Mouse (Mus musculus) thymus, adult 18-20 months (tissue): ENCODE data around the gene Mvb12b.

Experiments
- DNase-seq, 2 experiments: peaks; one replicate each; pipeline ENCODE4 v3.0.0; 2022; ENCODE audit warnings: mixed read lengths in 2 of 2

Mvb12b gene

GRCm38 (mm10) chr2:33774884-33775283, 112.9 kb downstream of the Mvb12b start:
- no peak for DNase-seq

DNA sequence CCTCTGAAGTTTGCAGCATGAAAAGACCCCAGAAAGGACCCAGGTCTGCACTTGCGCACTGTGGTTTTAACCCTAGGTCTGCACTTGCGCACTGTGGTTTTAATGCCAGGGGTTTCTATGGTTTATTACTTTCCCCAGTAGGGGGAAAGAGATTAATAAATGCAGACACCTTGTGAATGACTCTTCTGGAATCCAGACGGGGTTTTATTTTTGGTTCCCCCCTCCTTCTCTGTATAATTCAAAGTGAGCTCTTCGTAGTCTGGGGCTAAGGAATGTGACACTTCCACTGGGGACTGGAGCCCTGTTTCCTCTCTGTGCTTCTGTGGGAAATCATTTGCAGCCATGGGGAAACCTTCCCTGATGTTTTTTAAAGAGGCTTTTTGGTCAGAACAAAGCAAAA, 113.6 kb downstream of the Mvb12b start:
- DNase-seq = no peak

DNA sequence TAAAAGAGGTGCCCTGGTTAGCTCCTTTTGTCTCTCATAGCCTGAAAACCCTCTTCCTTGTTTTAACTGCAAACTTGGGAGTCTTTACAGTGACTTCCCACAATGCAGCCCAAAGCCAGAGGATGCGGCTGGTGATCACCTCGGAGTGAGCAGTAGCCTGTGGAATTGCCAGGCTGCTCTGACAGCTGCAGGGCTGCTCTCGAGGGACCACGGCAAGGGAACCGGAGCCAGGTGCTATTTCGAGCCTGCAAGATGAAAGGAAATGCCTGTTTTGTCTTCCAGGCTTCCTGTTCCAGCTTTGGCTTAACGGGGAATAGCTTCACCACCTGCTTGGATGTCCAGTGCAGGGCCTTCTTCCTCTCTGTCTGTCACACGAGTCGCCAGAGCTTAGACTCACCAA, 115.3 kb downstream of the Mvb12b start:
- no peak for DNase-seq

DNA sequence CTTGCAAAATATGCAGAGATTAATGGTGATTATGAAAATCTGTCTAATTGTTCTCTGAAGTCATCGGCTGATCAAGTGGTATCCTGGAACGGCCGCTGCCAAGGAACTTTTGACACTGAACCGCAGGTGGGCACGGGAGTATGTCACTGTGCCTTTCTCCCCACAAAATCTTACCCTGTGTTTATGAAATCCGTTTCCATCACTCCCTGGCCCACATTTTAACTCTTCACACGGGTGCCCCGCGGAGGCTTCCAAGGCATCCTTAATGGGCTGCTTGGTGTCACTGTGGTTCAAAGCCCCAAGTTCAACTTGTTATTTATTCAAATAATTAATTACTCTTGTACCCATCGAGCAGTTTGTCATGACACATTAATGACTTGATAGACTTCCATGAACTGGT, 116.4 kb downstream of the Mvb12b start:
- no peak for DNase-seq

- DNase-seq = no peak
These were observed 117.1 kb downstream of the Mvb12b start for GRCm38 (mm10) chr2:33770526-33771130.

GRCm38 (mm10) chr2:33764476-33764875, 123.3 kb downstream of the Mvb12b start:
- no peak for DNase-seq

- DNase-seq = no peak
These were observed 125.5 kb downstream of the Mvb12b start for GRCm38 (mm10) chr2:33762210-33762609.

GRCm38 (mm10) chr2:33760571-33760991, 127.2 kb downstream of the Mvb12b start:
- no peak for DNase-seq

DNA sequence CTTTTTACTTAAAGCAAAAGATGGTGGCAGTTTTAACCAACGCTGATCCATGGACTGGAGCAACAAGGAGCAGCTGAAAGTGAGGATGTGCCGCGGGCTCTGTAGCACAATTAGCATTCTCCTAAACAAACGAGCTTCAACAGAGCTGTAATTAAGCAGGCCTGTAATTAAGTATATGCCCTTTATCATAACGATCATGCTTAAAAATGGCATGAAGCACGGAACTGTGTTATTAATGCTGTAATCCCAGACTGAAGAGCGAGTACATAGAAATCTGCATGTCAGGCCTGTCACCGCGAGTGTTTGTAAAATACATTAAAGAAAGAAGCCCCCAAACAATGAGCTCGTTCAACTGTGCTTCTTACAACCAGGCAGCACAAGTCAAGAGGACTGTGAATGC, 128.3 kb downstream of the Mvb12b start:
- DNase-seq = no peak

- DNase-seq = peak; percentile 45 to 58
These were observed 132.1 kb downstream of the Mvb12b start for GRCm38 (mm10) chr2:33755633-33756020.

GRCm38 (mm10) chr2:33754980-33755632, 132.6 kb downstream of the Mvb12b start:
- DNase-seq = peak in 1 of 2 experiments; percentile 22

DNA sequence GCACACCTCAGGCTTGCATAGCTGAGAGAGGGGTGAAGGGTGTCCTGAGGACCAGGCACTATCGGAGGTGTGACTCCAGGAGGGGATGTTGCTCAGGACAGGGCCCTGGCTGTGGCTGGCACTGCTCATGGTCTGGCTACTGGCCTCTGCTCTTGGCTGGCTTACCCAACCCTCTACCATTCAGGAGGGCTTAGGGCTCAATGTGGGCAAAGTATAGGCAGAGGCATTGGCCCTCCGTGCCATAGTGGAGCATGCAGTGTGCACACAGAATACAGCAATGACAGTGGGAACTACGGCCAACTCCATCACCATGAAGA, 133.5 kb downstream of the Mvb12b start:
- DNase-seq = no peak

GRCm38 (mm10) chr2:33753630-33754316, 134.0 kb downstream of the Mvb12b start:
- DNase-seq = peak in 1 of 2 experiments; percentile 33

GRCm38 (mm10) chr2:33750611-33751010, 137.1 kb downstream of the Mvb12b start:
- DNase-seq = no peak

- DNase-seq = peak in 1 of 2 experiments; percentile 39
These were observed 141.3 kb downstream of the Mvb12b start for GRCm38 (mm10) chr2:33746471-33746870.

- DNase-seq = no peak
These were observed 142.0 kb downstream of the Mvb12b start for GRCm38 (mm10) chr2:33745724-33746123.

GRCm38 (mm10) chr2:33737128-33737527, 150.6 kb downstream of the Mvb12b start:
- DNase-seq = no peak

DNA sequence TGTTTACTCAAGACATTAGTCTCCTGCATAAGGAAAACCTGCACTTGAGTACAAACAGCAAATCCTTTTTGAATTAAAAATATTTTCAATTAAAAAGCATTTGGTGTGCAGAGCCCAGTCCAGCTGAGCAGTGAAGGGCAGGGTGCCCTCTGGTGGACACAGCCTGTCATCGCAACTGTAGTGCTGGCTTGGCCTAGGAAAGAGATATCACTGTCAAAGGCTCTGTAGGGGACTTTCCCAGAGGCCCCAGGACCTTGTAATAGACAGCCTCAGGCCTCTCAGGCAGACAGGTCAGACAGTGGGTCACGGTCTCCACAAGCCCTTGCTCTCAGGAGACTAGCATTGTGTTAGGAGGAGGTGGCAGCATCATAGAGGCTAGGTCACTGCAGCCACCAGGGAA, 151.0 kb downstream of the Mvb12b start:
- peak in 1 of 2 experiments; percentile 28 for DNase-seq

- peak; percentile 34 to 42 for DNase-seq
These were observed 152.8 kb downstream of the Mvb12b start for GRCm38 (mm10) chr2:33734781-33735485.

DNA sequence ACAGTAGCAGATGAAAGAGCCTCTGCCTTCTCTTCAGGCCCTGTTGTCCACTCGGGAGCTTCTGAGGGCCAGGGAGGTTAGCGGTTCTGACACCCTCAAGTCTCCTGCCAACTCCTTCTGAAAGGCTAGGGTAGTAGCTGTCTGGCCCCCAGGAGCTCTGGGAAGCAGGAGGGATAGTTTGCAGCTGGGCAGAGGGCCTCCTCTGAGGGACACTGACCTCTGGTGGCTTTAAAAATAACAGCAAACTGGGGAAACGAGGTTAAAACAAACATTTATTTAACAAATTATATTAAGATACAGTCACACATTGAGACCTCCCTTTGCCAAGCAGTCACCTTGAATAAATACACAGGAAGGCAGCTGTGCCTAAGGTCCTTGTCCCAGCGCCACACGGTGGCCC, 158.0 kb downstream of the Mvb12b start:
- DNase-seq = no peak

DNA sequence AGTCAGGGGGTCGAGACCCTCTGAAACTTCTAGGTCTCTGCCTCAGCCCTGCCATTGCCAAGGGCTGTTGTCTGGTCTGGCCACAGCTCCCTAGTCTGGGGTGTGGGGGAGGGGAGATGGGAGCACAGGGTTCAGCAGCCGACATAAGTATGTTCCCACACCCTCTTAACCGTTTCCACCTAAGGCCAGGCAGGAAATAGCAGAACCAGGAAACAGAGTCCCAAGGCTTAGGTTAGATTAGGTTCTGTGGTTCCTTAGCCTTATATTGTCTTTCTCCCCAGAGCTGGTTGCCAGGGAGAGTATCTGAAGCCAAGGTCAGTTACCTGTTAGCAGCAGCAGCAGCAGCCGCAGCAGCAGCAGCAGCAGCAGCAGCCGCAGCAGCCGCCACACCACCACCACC, 160.5 kb downstream of the Mvb12b start:
- no peak for DNase-seq

DNA sequence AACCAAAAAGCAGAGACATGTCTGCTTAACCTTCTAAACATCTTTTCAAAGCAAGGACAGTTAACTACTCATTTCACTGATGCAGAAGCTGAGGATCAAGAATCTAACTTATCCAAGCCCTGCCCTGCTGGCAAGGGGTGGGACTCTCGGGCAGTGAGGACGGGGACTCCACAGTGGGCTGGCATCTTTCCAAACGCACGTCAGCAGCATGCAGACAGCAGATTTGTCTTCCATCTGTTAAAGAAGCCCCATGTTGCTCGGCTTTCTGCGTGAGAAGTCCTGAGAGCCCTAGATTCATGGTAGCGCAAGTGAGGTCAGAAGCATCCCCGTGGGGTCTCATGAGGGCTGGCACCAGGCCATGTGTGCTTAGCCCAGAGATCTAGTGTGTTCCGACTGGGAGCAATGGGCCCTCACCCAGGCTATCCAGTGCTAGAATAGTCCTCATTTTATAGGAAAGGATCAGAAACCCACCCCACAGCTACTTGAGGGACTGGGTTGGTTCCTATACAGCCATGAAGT, 167.3 kb downstream of the Mvb12b start:
- no peak for DNase-seq

- DNase-seq = no peak
These were observed 168.2 kb downstream of the Mvb12b start for GRCm38 (mm10) chr2:33719339-33720066.
